Mouse (Mus musculus): ENCODE results near the gene Supt3.

Gene Supt3

DNA sequence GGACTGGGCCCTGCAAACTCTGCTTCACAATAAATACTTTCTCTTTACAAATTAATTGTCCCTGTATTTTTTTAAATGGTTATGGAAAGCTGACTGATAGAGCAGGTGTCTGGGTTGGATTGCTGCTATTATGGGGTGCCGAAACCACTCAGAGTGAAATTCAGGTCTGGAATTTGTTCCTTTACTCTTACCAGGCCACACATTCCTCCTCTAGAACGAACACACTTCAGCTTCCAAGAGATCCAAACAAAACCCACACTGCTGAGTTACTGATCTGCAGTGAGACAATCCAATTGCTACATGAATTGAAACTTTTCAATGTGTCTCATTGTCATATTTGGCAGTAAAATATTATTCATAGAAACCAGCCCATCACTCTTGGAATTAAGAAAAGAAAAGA, 10.0 kb upstream of the Supt3 start:
- no peaks in the 10 kb centered on the region for H3K36me3 ChIP-seq (ENCODE audit: control insufficient read depth, insufficient read depth, low read length, poor library complexity, severe bottlenecking)
- DNase-seq (ENCODE audit: low read depth, low spot score): no peak
- H3K27me3 ChIP-seq (ENCODE audit: control insufficient read depth, insufficient read depth, low read length, poor library complexity, severe bottlenecking): no peaks in the 10 kb centered on the region

DNA sequence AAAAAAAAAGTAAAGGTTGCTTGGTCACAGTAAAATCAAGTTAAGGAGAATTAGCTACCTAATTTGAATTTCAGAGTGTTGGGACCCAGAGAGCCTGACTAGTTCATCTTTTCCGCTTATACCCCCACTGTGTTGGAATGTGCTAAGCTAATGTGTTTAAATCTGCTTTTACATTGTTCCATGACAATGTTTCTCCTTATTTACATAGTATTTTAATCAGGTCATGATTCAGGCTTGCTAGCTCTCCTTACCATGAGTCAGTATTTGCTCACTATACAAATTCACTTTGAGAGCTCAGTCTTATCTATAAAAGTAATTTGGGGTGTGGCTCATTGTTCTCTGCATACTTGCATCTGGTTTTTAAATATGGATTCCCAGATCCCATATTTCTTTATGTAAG, 9.6 kb upstream of the Supt3 start:
- Histone ChIP-seq H3K36me3 (ENCODE audit: control insufficient read depth, insufficient read depth, low read length, poor library complexity, severe bottlenecking) (no peaks in the 10 kb centered on the region), H3K27me3 (ENCODE audit: control insufficient read depth, insufficient read depth, low read length, poor library complexity, severe bottlenecking) (no peaks in the 10 kb centered on the region)
- no peak for DNase-seq (ENCODE audit: low read depth, low spot score)

DNA sequence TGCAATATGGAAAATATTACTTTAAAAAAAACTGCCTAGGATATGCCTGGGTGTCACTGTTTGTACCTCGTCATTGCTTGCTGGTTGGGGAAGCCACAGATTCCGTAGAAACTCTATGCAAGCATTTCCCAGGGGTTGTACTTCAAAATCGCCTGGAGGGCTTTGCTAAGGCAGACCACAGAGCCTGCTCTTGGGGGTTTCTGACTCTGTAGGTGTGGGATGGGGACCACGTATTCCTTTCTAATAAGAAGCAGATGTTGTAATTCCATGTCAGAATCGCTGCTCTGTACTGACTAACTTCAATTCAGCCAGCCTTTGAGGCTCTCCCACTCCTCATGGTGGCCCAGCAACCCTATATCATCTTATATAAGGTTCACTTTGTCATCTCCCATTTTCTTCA, 8.4 kb upstream of the Supt3 start:
- no peaks in the 10 kb centered on the region for H3K36me3 ChIP-seq (ENCODE audit: control insufficient read depth, insufficient read depth, low read length, poor library complexity, severe bottlenecking)
- no peak for DNase-seq (ENCODE audit: low read depth, low spot score)

GRCm38 (mm10) chr17:44770871-44771270, 6.1 kb upstream of the Supt3 start:
- Histone ChIP-seq H3K36me3 (ENCODE audit: control insufficient read depth, insufficient read depth, low read length, poor library complexity, severe bottlenecking) (no peaks in the 10 kb centered on the region), H3K27me3 (ENCODE audit: control insufficient read depth, insufficient read depth, low read length, poor library complexity, severe bottlenecking) (no peaks in the 10 kb centered on the region)
- no peak for DNase-seq (ENCODE audit: low read depth, low spot score)

More for the DNA sequence above, 8.4 kb upstream of the Supt3 start:
- H3K27me3 ChIP-seq (ENCODE audit: control insufficient read depth, insufficient read depth, low read length, poor library complexity, severe bottlenecking): no peaks in the 10 kb centered on the region

GRCm38 (mm10) chr17:44772576-44772975, 4.4 kb upstream of the Supt3 start:
- H3K36me3 ChIP-seq (ENCODE audit: control insufficient read depth, insufficient read depth, low read length, poor library complexity, severe bottlenecking): no peaks in the 10 kb centered on the region
- DNase-seq (ENCODE audit: low read depth, low spot score): no peak
- H3K27me3 ChIP-seq (ENCODE audit: control insufficient read depth, insufficient read depth, low read length, poor library complexity, severe bottlenecking): no peaks in the 10 kb centered on the region

DNA sequence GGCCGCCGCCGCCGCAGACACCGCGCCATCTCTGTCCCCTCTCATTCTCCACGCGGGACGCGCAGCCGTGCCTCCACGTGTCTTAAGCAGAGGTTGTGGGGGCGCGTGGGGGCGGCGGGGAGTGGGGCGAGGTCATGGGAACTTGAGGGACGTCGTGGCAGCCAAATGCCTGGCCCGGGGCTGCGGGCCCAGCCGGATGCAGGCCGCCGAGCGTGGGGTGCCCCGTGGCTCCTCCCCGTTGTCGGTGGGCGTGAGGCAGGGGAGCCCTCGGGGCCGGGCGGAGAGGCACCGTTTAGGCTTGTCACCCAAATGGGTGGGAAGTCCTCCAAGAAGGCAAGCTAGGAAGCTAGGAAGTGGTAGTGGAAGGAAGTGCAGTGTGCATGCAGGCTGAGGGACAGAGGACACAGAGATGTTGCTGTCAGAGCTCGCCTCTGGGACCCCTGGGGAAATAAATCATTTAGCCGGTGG, 419 bp downstream of the Supt3 start:
- DNase-seq (ENCODE audit: low read depth, low spot score): peak; percentile 62
- Histone ChIP-seq H3K27me3 (ENCODE audit: control insufficient read depth, insufficient read depth, low read length, poor library complexity, severe bottlenecking) (no peaks in the 10 kb centered on the region; the same call in 1 of the 2 replicates), H3K36me3 (ENCODE audit: control insufficient read depth, insufficient read depth, low read length, poor library complexity, severe bottlenecking) (no peaks in the 10 kb centered on the region)

GRCm38 (mm10) chr17:44778141-44778540, 1.2 kb downstream of the Supt3 start:
- no peak for DNase-seq (ENCODE audit: low read depth, low spot score)
- H3K36me3 ChIP-seq (ENCODE audit: control insufficient read depth, insufficient read depth, low read length, poor library complexity, severe bottlenecking): no peaks in the 10 kb centered on the region
- no peaks in the 10 kb centered on the region; the same call in 1 of the 2 replicates for H3K27me3 ChIP-seq (ENCODE audit: control insufficient read depth, insufficient read depth, low read length, poor library complexity, severe bottlenecking)

DNA sequence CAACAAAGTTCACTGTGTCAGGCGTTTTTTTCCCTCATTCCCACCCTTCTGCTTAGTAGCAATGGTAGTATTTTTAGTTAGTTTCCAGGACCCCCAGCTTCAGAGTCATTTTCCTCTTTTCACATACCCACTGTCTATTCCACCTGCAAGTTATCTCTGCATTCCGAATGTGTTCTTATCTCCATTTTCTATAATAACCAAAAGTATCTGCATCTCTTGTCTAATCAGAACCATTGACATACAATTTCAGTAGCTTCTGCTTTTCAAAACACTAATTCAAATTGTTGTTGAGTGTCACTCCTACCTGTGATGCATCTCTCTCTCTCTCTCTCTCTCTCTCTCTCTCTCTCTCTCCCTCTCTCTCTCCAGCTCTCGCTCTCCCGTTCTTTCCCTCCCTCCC, 3.4 kb downstream of the Supt3 start:
- H3K36me3 ChIP-seq (ENCODE audit: control insufficient read depth, insufficient read depth, low read length, poor library complexity, severe bottlenecking): no peaks in the 10 kb centered on the region
- H3K27me3 ChIP-seq (ENCODE audit: control insufficient read depth, insufficient read depth, low read length, poor library complexity, severe bottlenecking): no peaks in the 10 kb centered on the region; the same call in 1 of the 2 replicates
- DNase-seq (ENCODE audit: low read depth, low spot score): no peak

GRCm38 (mm10) chr17:44782366-44782765, 5.4 kb downstream of the Supt3 start:
- Histone ChIP-seq H3K27me3 (ENCODE audit: control insufficient read depth, insufficient read depth, low read length, poor library complexity, severe bottlenecking) (no peaks in the 10 kb centered on the region; the same call in 1 of the 2 replicates), H3K36me3 (ENCODE audit: control insufficient read depth, insufficient read depth, low read length, poor library complexity, severe bottlenecking) (no peaks in the 10 kb centered on the region)
- no peak for DNase-seq (ENCODE audit: low read depth, low spot score)

DNA sequence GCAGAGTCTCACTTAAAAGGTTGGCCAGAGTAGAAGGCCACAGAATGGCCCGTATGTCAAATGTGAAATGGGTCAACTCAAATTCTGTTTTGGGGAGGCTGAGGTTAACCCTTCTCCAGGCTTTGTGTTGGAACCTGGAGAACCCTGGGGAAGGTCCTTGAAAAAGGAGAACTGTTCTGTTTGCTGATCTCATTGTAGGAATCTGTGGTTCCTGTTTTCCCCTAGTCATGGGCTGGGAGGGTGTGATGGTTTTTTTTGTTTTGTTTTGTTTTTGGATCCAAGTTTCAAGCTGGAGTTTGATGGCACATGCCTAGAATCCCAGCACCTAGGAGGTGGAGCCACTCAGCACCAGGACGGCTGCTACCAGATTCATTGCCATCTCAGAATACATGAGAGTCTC, 6.2 kb downstream of the Supt3 start:
- no peak for DNase-seq (ENCODE audit: low read depth, low spot score)
- H3K36me3 ChIP-seq (ENCODE audit: control insufficient read depth, insufficient read depth, low read length, poor library complexity, severe bottlenecking): no peaks in the 10 kb centered on the region

GRCm38 (mm10) chr17:44788982-44789747, 12.2 kb downstream of the Supt3 start:
- peaks cover 2% of the 10 kb centered on the region; the same call in 1 of the 2 replicates for H3K36me3 ChIP-seq (ENCODE audit: control insufficient read depth, insufficient read depth, low read length, poor library complexity, severe bottlenecking)
- DNase-seq (ENCODE audit: low read depth, low spot score): no peak
- no peaks in the 10 kb centered on the region for H3K27me3 ChIP-seq (ENCODE audit: control insufficient read depth, insufficient read depth, low read length, poor library complexity, severe bottlenecking)

More for the DNA sequence above, 6.2 kb downstream of the Supt3 start:
- no peaks in the 10 kb centered on the region; the same call in 1 of the 2 replicates for H3K27me3 ChIP-seq (ENCODE audit: control insufficient read depth, insufficient read depth, low read length, poor library complexity, severe bottlenecking)

DNA sequence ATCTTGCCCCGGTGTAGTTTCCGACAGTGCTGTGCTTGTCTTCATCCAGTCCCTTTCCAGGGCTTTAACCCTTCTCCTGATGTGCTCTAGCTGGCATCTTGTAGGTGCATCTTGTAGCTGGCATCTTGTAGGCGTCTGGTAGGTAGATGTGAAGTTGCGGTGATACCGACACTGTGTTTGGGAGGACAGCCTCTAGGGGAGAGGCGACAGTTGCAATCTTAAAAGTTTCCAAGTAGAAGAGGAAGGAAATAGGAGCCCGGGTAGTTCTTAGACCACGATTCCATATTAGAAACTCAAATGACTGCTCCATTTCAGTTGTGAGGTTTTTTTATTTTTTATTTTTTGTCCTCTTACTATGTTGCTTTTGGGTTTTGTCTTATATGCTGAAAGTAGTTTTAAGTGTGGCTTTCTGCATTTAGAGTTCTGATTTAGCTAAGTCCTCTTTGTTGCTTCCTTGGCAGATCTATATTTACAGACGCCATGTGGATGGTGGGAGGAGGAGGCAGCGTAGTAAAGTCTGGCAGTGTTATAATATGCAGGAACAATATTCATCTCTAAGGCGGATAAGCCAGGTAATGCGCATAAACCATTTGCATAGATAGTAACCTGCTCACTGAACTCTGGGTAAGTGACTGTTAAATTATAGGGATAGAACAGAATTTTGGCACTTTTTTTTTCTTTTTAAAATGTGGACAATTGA, 15.4 kb downstream of the Supt3 start:
- DNase-seq (ENCODE audit: low read depth, low spot score): no peak
- Histone ChIP-seq H3K27me3 (ENCODE audit: control insufficient read depth, insufficient read depth, low read length, poor library complexity, severe bottlenecking) (no peaks in the 10 kb centered on the region), H3K36me3 (ENCODE audit: control insufficient read depth, insufficient read depth, low read length, poor library complexity, severe bottlenecking) (peaks cover 2% of the 10 kb centered on the region; the same call in 1 of the 2 replicates)

DNA sequence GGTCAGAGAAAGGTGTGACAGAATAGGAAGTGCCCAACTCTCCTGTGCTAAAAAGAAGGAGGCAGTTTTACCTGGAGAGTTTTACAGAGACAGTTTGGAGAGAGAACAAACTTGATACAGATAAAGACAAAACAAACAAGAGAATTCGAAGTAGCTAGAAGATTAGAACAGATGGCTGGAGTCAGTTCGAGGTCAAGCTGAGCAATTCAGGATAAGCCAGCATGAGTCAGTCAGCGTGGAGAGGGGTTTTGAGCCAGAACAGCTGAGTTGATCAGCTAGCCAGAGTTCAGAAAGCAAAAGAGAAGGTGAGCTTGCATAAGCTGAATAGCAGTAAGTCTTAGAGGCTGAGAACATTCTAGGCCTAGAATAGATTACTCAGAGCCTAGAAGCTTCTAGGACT, 20.4 kb downstream of the Supt3 start:
- Histone ChIP-seq H3K36me3 (ENCODE audit: control insufficient read depth, insufficient read depth, low read length, poor library complexity, severe bottlenecking) (no peaks in the 10 kb centered on the region), H3K27me3 (ENCODE audit: control insufficient read depth, insufficient read depth, low read length, poor library complexity, severe bottlenecking) (no peaks in the 10 kb centered on the region)
- no peak for DNase-seq (ENCODE audit: low read depth, low spot score)

DNA sequence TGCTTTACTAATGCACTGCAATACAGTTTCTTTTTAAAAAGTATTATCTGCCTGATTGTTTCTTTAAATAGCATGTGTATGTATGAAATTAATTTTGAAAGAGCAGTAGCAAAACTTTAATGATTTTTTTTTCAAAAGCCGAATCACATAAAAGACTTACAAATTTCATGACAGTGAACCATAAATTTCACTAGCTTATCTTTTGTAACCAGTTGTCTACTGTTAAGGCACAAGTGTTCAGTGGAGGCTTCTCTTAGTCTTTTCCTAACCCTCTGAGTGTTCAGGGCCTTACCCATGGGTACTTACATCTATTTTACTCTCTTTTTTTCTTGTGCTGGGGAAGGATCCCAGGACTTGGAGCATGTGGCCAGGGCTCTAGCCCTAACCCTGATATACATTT, 30.1 kb downstream of the Supt3 start:
- Histone ChIP-seq H3K27me3 (ENCODE audit: control insufficient read depth, insufficient read depth, low read length, poor library complexity, severe bottlenecking) (no peaks in the 10 kb centered on the region), H3K36me3 (ENCODE audit: control insufficient read depth, insufficient read depth, low read length, poor library complexity, severe bottlenecking) (no peaks in the 10 kb centered on the region)
- DNase-seq (ENCODE audit: low read depth, low spot score): no peak

- no peaks in the 10 kb centered on the region for H3K27me3 ChIP-seq (ENCODE audit: control insufficient read depth, insufficient read depth, low read length, poor library complexity, severe bottlenecking)
- no peak for DNase-seq (ENCODE audit: low read depth, low spot score)
- H3K36me3 ChIP-seq (ENCODE audit: control insufficient read depth, insufficient read depth, low read length, poor library complexity, severe bottlenecking): no peaks in the 10 kb centered on the region
Observed at GRCm38 (mm10) chr17:44814508-44815175, 37.7 kb downstream of the Supt3 start, which contains the start of gene Runx2. Gene Runx2 (minus strand): TSS chr17:44814797.

All from splenic B cell, adult 2 months (primary cell).